Mouse (Mus musculus) intestine, postnatal 0 days (tissue): ENCODE results near the gene Mmp2. TPM values are rescaled to one million over a fixed set of nuclear protein-coding genes. Genes with fewer than 3 reads are reported as not detected.
"Not testable (repeated sequence)": the region's sequence is repeated elsewhere in the genome, so short reads cannot be mapped to it uniquely, and the experiment has no call there.

ENCODE experiments used
- ATAC-seq: fragments of 200-750 bp; cut with Nextera tagmentation; 2 replicates; pipeline ENCODE4 v1.8.0; 2017; ENCODE audit warnings: mild to moderate bottlenecking, moderate TSS enrichment, moderate library complexity
- H3K27ac ChIP-seq: fragments of 300-500 bp; sonication (generic); 2 replicates; pipeline ENCODE4 v1.5.1; 2014; ENCODE audit warnings: mild to moderate bottlenecking, low read depth, low read length, moderate library complexity
- H3K27me3 ChIP-seq: fragments of 300-500 bp; sonication (generic); replicated peaks from 2 replicates; pipeline ENCODE4 v1.6.1; 2014; ENCODE audit warnings: low read length, mixed read lengths; ENCODE audit not compliant: control insufficient read depth, insufficient read depth
- H3K36me3 ChIP-seq: fragments of 300-500 bp; sonication (generic); 2 replicates; pipeline ENCODE4 v1.6.1; 2014; ENCODE audit warnings: mild to moderate bottlenecking, moderate library complexity; ENCODE audit not compliant: control insufficient read depth, insufficient read depth
- H3K4me1 ChIP-seq: fragments of 300-500 bp; sonication (generic); replicated peaks from 2 replicates; pipeline ENCODE4 v1.6.1; 2014; ENCODE audit warnings: antibody characterized with exemption, low read length, mixed read lengths; ENCODE audit not compliant: control insufficient read depth, insufficient read depth
- H3K4me2 ChIP-seq: fragments of 300-500 bp; sonication (generic); replicated peaks from 2 replicates; pipeline ENCODE4 v1.6.1; 2014; ENCODE audit warnings: low read depth, mild to moderate bottlenecking, moderate library complexity
- H3K4me3 ChIP-seq: fragments of 300-500 bp; sonication (generic); 2 replicates; pipeline ENCODE4 v1.5.1; 2014; ENCODE audit warnings: low read depth, low read length
- H3K9ac ChIP-seq: fragments of 300-500 bp; sonication (generic); 2 replicates; pipeline ENCODE4 v1.6.1; 2014; ENCODE audit warnings: mild to moderate bottlenecking, low read depth, low read length
- H3K9me3 ChIP-seq: fragments of 300-500 bp; sonication (generic); 2 replicates; pipeline ENCODE4 v1.6.1; 2016; ENCODE audit warnings: mixed run types; ENCODE audit not compliant: control insufficient read depth
- CTCF ChIP-seq: sonication (generic); IDR thresholded peaks from 2 replicates; pipeline ENCODE4 v1.5.1; 2016; ENCODE audit warnings: low read depth, mild to moderate bottlenecking, control low read depth, antibody characterized with exemption, moderate library complexity
- WGBS: fragments of 180-500 bp; shearing (Covaris S2); extraction: QIAGEN DNeasy Blood & Tissue Kit; methylation state at CpG from one replicate; pipeline ENCODE4 v1.1.7; 2014; 5-methylcytosine and 5-hydroxymethylcytosine counted together
- polyA plus RNA-seq: library from polyadenylated mRNA; unstranded; fragments of >200 nt; fragmentation: Nextera tagmentation; extraction: Ambion mirVana; gene quantifications from 2 replicates; pipeline ENCODE4 v1.2.1, GENCODE M21; 2015

The Mmp2 gene
- polyA plus RNA-seq = 59.0 and 60.0 TPM in 2 replicates

GRCm38 (mm10) chr8:92827243-92828034, at the start of gene Mmp2:
Mmp2 (plus strand) TSS chr8:92827291.
- H3K4me1 ChIP-seq = no peaks in the 10 kb centered on the region

DNA sequence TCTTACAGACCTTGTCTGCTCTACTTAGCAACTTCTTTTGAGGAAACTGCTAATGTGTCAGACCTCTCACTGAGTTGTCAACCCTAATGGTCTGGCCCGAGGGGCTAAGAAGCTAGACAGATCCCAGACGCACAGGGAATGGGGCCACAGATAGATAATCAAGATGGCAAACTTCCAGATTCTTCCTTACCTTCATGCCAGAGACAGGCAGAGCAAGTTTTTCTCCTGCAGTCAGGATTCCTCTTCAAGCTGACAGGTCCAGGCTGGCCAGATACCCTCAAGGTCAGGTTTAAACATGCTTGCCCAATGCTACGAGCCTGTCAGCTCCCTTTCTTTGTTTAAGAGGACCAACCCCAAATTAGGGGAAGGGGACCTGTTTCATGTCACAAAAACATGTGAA, 46.1 kb upstream of the Mmp2 start:
- no peak overlapping the region for H3K4me3 ChIP-seq
- 43% methylated on average over 3 of the region's 3 CpGs for WGBS
- ATAC-seq = no peak
- no peak for TF ChIP-seq CTCF
- no peaks in the 10 kb centered on the region for H3K9me3 ChIP-seq
- no peak overlapping the region for H3K9ac ChIP-seq
- H3K4me2 ChIP-seq = no peak overlapping the region
- no peak overlapping the region for H3K27ac ChIP-seq
- H3K4me1 ChIP-seq = no peaks in the 10 kb centered on the region
- no peaks in the 10 kb centered on the region for H3K27me3 ChIP-seq
- no peaks in the 10 kb centered on the region for H3K36me3 ChIP-seq

More at GRCm38 (mm10) chr8:92827243-92828034, at the start of gene Mmp2:
- TF ChIP-seq CTCF = peak; percentile 26
- Histone ChIP-seq H3K9me3 (no peaks in the 10 kb centered on the region), H3K4me3 (peak within 1 kb of the TSS; percentile 38), H3K27ac (peak within 1 kb of the TSS; percentile 78), H3K27me3 (no peaks in the 10 kb centered on the region), H3K4me2 (peak within 1 kb of the TSS; percentile 60), H3K36me3 (no peaks in the 10 kb centered on the region), H3K9ac (peak within 1 kb of the TSS; percentile 53)
- WGBS = 3% methylated on average over 37 of the region's 37 CpGs
- ATAC-seq = no peak

GRCm38 (mm10) chr8:92783906-92784610, 43.0 kb upstream of the Mmp2 start:
- Histone ChIP-seq H3K27me3 (no peaks in the 10 kb centered on the region), H3K36me3 (no peaks in the 10 kb centered on the region), H3K4me1 (no peaks in the 10 kb centered on the region), H3K4me2 (no peak overlapping the region), H3K9ac (no peak overlapping the region), H3K9me3 (no peaks in the 10 kb centered on the region), H3K27ac (no peak overlapping the region), H3K4me3 (no peak overlapping the region)
- WGBS = 68% methylated on average over 3 of the region's 3 CpGs
- no peak for TF ChIP-seq CTCF
- no peak for ATAC-seq

- Histone ChIP-seq H3K4me2 (no peak overlapping the region), H3K4me3 (no peak overlapping the region), H3K4me1 (no peaks in the 10 kb centered on the region), H3K36me3 (no peaks in the 10 kb centered on the region), H3K9me3 (no peaks in the 10 kb centered on the region), H3K27me3 (no peaks in the 10 kb centered on the region), H3K27ac (no peak overlapping the region), H3K9ac (no peak overlapping the region)
- ATAC-seq = no peak
- no peak for TF ChIP-seq CTCF
- WGBS = 62% methylated on average over 3 of the region's 3 CpGs
These were observed 36.3 kb upstream of the Mmp2 start for GRCm38 (mm10) chr8:92790835-92791234.

DNA sequence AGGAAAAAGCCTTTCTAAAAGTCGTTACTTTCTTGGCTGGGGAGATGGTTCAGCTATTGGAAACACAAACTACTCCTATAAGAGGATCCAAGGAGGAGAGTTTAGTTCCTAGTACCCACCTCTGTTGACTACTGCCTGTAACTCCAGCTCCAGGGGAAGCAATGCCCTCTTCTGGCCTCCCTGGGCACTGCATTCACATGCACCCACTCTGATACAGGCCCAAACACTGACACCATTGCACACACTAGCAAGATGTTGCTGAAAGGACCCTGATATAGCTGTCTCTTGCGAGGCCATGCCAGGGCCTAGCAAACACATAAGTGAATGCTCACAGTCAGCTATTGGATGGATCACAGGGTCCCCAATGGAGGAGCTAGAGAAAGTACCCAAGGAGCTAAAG, 35.1 kb upstream of the Mmp2 start:
- H3K9ac ChIP-seq, H3K36me3 ChIP-seq, H3K27me3 ChIP-seq, H3K9me3 ChIP-seq, ATAC-seq, H3K4me1 ChIP-seq, H3K4me3 ChIP-seq, H3K4me2 ChIP-seq, H3K27ac ChIP-seq: not testable (repeated sequence)
- TF ChIP-seq CTCF = peak; percentile 23
- 80% methylated on average over 2 of the region's 2 CpGs for WGBS

- Histone ChIP-seq H3K4me1 (no peaks in the 10 kb centered on the region), H3K4me2 (no peak overlapping the region), H3K27me3 (no peaks in the 10 kb centered on the region), H3K36me3 (no peaks in the 10 kb centered on the region), H3K9ac (no peak overlapping the region), H3K4me3 (no peak overlapping the region), H3K27ac (no peak overlapping the region), H3K9me3 (no peaks in the 10 kb centered on the region)
- no peak for ATAC-seq
- WGBS = 69% methylated on average over 14 of the region's 14 CpGs
- TF ChIP-seq CTCF = no peak
These were observed 33.1 kb upstream of the Mmp2 start for GRCm38 (mm10) chr8:92793852-92794580.
